Comparison of ENCODE assay signal across 9 mouse cellular contexts in genomic region chr11:40850652-40851092, GRCm38 (mm10).
DNase-seq lines count a peak whose midpoint lies in the region; ATAC-seq and TF ChIP-seq lines count a peak whose summit lies in the region.
"Had no signal": no experiment of that assay in that cellular context is flagged by ENCODE, and none has a peak within 500 bp of the region (broad histone marks: within the 10 kb centered on the region; RNA-seq: fewer than 3 reads in every experiment).

No protein-coding gene starts in this region.

- H3K9ac ChIP-seq in kidney, embryonic 15.5 days, result no peak overlapping the region
- no peak overlapping the region for H3K9ac ChIP-seq in heart, adult 2 months (ENCODE audit: low read depth, low read length)
- no peak overlapping the region for H3K9ac ChIP-seq in intestine, postnatal 0 days (ENCODE audit: low read depth, low read length)
- no peak overlapping the region for H3K9ac ChIP-seq in stomach, embryonic 15.5 days
- no peak overlapping the region for H3K9ac ChIP-seq in midbrain, embryonic 15.5 days

- WGBS in kidney, embryonic 15.5 days, result 15% methylated on average over 4 of the region's 4 CpGs
- WGBS in heart, adult 2 months, result 22% methylated on average over 4 of the region's 4 CpGs
- whole genome bisulfite sequencing in intestine, postnatal 0 days, result 54% methylated on average over 4 of the region's 4 CpGs
- 21% methylated on average over 4 of the region's 4 CpGs for WGBS in stomach, embryonic 15.5 days
- WGBS in midbrain, embryonic 15.5 days, result 71% methylated on average over 4 of the region's 4 CpGs

- H3K79me2 ChIP-seq in heart, adult 2 months (replicated peaks; ENCODE audit: control insufficient read depth, insufficient read depth, low read length), result no peaks in the 10 kb centered on the region

- TF ChIP-seq POLR2A in heart, adult 2 months (IDR thresholded peaks at IDR 0.05; ENCODE audit: insufficient read depth, low read depth, low read length), result no peak

- no peaks in the 10 kb centered on the region for H3K9me3 ChIP-seq in kidney, embryonic 15.5 days (replicated peaks)
- H3K9me3 ChIP-seq in intestine, postnatal 0 days (ENCODE audit: control insufficient read depth), result no peaks in the 10 kb centered on the region
- H3K9me3 ChIP-seq in stomach, embryonic 15.5 days, result no peaks in the 10 kb centered on the region
- no peaks in the 10 kb centered on the region for H3K9me3 ChIP-seq in midbrain, embryonic 15.5 days

- no peaks in the 10 kb centered on the region for H3K27me3 ChIP-seq in kidney, embryonic 15.5 days
- no peaks in the 10 kb centered on the region for H3K27me3 ChIP-seq in heart, adult 2 months (ENCODE audit: control insufficient read depth, insufficient read depth, low read length)
- no peaks in the 10 kb centered on the region for H3K27me3 ChIP-seq in intestine, postnatal 0 days (replicated peaks; ENCODE audit: control insufficient read depth, insufficient read depth, low read length)
- no peaks in the 10 kb centered on the region for H3K27me3 ChIP-seq in stomach, embryonic 15.5 days (replicated peaks)
- no peaks in the 10 kb centered on the region for H3K27me3 ChIP-seq in midbrain, embryonic 15.5 days (replicated peaks)

- peak overlapping the region; percentile 56; the same call in 1 of the 2 replicates for H3K27ac ChIP-seq in kidney, embryonic 15.5 days
- H3K27ac ChIP-seq in heart, adult 2 months, result peak overlapping the region; percentile 68
- no peak overlapping the region for H3K27ac ChIP-seq in intestine, postnatal 0 days (ENCODE audit: low read depth, low read length)
- H3K27ac ChIP-seq in stomach, embryonic 15.5 days, result 0 out of 2 replicates have a peak overlapping the region, but pooled peaks have one; percentile 26
- H3K27ac ChIP-seq in midbrain, embryonic 15.5 days, result no peak overlapping the region
- H3K27ac ChIP-seq: macrophage had no signal

- no peak for DNase-seq in kidney, postnatal 25 days
- peak; percentile 34 to 60 for DNase-seq in heart, adult 2 months
- no peak for DNase-seq in thymus, postnatal 4 days

- intact Hi-C loops in heart, adult 2 months (cut with DNase I), result no loop called here

- no peaks in the 10 kb centered on the region for H3K36me3 ChIP-seq in kidney, embryonic 15.5 days
- H3K36me3 ChIP-seq in heart, adult 2 months (ENCODE audit: control insufficient read depth, insufficient read depth, low read length), result no peaks in the 10 kb centered on the region
- no peaks in the 10 kb centered on the region for H3K36me3 ChIP-seq in intestine, postnatal 0 days (ENCODE audit: control insufficient read depth, insufficient read depth)
- H3K36me3 ChIP-seq in stomach, embryonic 15.5 days, result no peaks in the 10 kb centered on the region
- H3K36me3 ChIP-seq in midbrain, embryonic 15.5 days (replicated peaks), result no peaks in the 10 kb centered on the region

- no peak overlapping the region for H3K4me3 ChIP-seq in kidney, embryonic 15.5 days (replicated peaks)
- no peak overlapping the region for H3K4me3 ChIP-seq in heart, adult 2 months
- H3K4me3 ChIP-seq in intestine, postnatal 0 days (ENCODE audit: low read depth, low read length), result no peak overlapping the region
- no peak overlapping the region for H3K4me3 ChIP-seq in stomach, embryonic 15.5 days (replicated peaks)
- H3K4me3 ChIP-seq in midbrain, embryonic 15.5 days, result no peak overlapping the region

- peak; percentile 94 for ATAC-seq in kidney, embryonic 15.5 days (replicated peaks; ENCODE audit: low FRiP score)
- ATAC-seq in intestine, postnatal 0 days, result peak; percentile 28; the same call in 1 of the 2 replicates
- ATAC-seq in stomach, embryonic 15.5 days (ENCODE audit: insufficient read depth, low FRiP score, low read depth), result peak; percentile 88
- ATAC-seq in midbrain, embryonic 15.5 days (replicated peaks), result no peak
- no peak for ATAC-seq in CD4-positive, CD25-positive, alpha-beta regulatory T cell, adult 4 months

- no peaks in the 10 kb centered on the region for H3K4me1 ChIP-seq in kidney, embryonic 15.5 days
- no peaks in the 10 kb centered on the region; the same call in 1 of the 2 replicates for H3K4me1 ChIP-seq in heart, adult 2 months (ENCODE audit: control insufficient read depth, insufficient read depth, low read length)
- H3K4me1 ChIP-seq in intestine, postnatal 0 days (replicated peaks; ENCODE audit: control insufficient read depth, insufficient read depth, low read length), result no peaks in the 10 kb centered on the region
- H3K4me1 ChIP-seq in stomach, embryonic 15.5 days, result 0 out of 2 replicates have a peak, but pooled peaks cover 3% of the 10 kb centered on the region
- no peaks in the 10 kb centered on the region for H3K4me1 ChIP-seq in midbrain, embryonic 15.5 days

- H3K4me2 ChIP-seq in kidney, embryonic 15.5 days, result no peak overlapping the region
- H3K4me2 ChIP-seq in intestine, postnatal 0 days (replicated peaks; ENCODE audit: low read depth), result no peak overlapping the region
- H3K4me2 ChIP-seq in stomach, embryonic 15.5 days, result no peak overlapping the region
- H3K4me2 ChIP-seq in midbrain, embryonic 15.5 days, result no peak overlapping the region

- TF ChIP-seq CTCF in heart, adult 2 months (IDR thresholded peaks at IDR 0.05), result no peak
- TF ChIP-seq CTCF in intestine, postnatal 0 days (IDR thresholded peaks at IDR 0.05; ENCODE audit: low read depth), result no peak

- TF ChIP-seq EP300 in heart, adult 2 months (IDR thresholded peaks at IDR 0.05; ENCODE audit: insufficient read depth, low read depth, low read length), result no peak

Comparison
In these comparisons a context has a peak if more than half of its experiments do, and no peak if none do; other contexts are left out.
1. ATAC-seq: peak in kidney, embryonic 15.5 days (single experiment), intestine, postnatal 0 days (single experiment) and stomach, embryonic 15.5 days (single experiment); none in midbrain, embryonic 15.5 days (single experiment) and CD4-positive, CD25-positive, alpha-beta regulatory T cell, adult 4 months (single experiment).
2. H3K27ac ChIP-seq: peak in kidney, embryonic 15.5 days (single experiment), heart, adult 2 months (single experiment) and stomach, embryonic 15.5 days (single experiment); none in intestine, postnatal 0 days (single experiment) and midbrain, embryonic 15.5 days (single experiment).
3. DNase-seq: peak in heart, adult 2 months (2 of 2); none in kidney, postnatal 25 days (0 of 2) and thymus, postnatal 4 days (single experiment).